Mouse (Mus musculus): Measurements from ENCODE around the gene Irak1. TPM values are rescaled to one million over a fixed set of nuclear protein-coding genes. Genes with fewer than 3 reads are reported as not detected.

Gene Irak1
- total RNA-seq, 1 experiment: 35.9 TPM

DNA sequence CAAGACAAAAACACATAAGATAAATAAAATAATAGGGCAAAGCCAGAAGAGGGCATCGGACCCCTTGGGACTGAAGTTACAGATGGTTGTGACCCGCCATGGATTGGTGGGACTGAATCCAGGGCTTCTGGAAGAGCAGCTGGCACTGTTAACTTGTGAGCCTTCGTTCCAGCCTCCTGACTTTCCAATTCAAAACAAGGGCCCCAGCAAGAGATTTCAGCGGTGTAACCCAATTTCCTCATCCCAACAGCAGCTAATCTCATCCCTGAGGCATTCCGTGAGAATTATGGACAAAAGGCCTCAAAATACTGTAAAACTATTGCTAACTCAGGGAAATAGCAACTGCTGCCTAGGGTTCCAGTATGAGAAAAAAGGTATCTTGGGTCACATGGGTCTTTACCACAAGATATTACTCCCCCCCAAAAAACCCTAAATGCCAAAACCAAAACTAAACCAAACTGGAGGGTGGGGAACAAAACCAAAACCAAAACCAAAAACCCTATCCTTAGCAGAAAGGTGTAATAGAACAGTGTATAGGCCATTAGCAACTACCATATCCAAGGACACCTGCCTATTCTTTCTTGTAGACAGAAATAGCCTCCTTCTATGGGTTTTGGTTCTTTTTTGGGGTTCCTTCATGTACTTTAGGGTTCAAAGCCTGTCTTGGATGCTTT lies 14.1 kb upstream of the Irak1 start:
- no peaks in the 10 kb centered on the region for H3K9me3 ChIP-seq (ENCODE audit: control insufficient read depth, insufficient read depth, low read depth, low read length)
- no peak overlapping the region for H3K27ac ChIP-seq (ENCODE audit: insufficient read depth, low read depth, low read length, poor library complexity, severe bottlenecking)
- no peaks in the 10 kb centered on the region for H3K4me1 ChIP-seq (ENCODE audit: control insufficient read depth in 2 of 2, insufficient read depth in 2 of 2, low read length in 2 of 2, poor library complexity in 1 of 2)
- TF ChIP-seq ZC3H11A (IDR thresholded peaks at IDR 0.05; ENCODE audit: borderline replicate concordance, low read depth, low read length): no peak
- no peak for TF ChIP-seq ZNF384 (IDR thresholded peaks at IDR 0.05; ENCODE audit: low read depth, low read length)
- TF ChIP-seq CHD2 (IDR thresholded peaks at IDR 0.05; ENCODE audit: low read depth, low read length): no peak
- no peak for TF ChIP-seq HCFC1 (IDR thresholded peaks at IDR 0.05; ENCODE audit: borderline replicate concordance, insufficient read depth, low read length)
- TF ChIP-seq MAFK (IDR thresholded peaks at IDR 0.05; ENCODE audit: insufficient read depth, low read depth, low read length): no peak
- in situ Hi-C loops (cut with MboI; ENCODE audit: low sequenced_read_pairs in 2 of 2, unreplicated experiment in 2 of 2): no loop called here
- peaks cover 9% of the 10 kb centered on the region for H3K36me3 ChIP-seq (ENCODE audit: control insufficient read depth, insufficient read depth, low read length, poor library complexity, severe bottlenecking)
- DNase-seq (ENCODE audit: low read depth, low spot score): no peak
- H3K9ac ChIP-seq (ENCODE audit: insufficient read depth, low read depth, low read length, poor library complexity, severe bottlenecking): no peak overlapping the region
- no peak overlapping the region for H3K4me3 ChIP-seq (ENCODE audit: insufficient read depth in 1 of 2, low read depth in 1 of 2, low read length in 2 of 2, poor library complexity in 1 of 2, severe bottlenecking in 1 of 2)

- Histone ChIP-seq H3K36me3 (ENCODE audit: control insufficient read depth, insufficient read depth, low read length, poor library complexity, severe bottlenecking) (peaks cover under 1% of the 10 kb centered on the region; the same call in 1 of the 2 replicates), H3K4me3 (ENCODE audit: insufficient read depth in 1 of 2, low read depth in 1 of 2, low read length in 2 of 2, poor library complexity in 1 of 2, severe bottlenecking in 1 of 2) (no peak overlapping the region), H3K9ac (ENCODE audit: insufficient read depth, low read depth, low read length, poor library complexity, severe bottlenecking) (no peak overlapping the region), H3K9me3 (ENCODE audit: control insufficient read depth, insufficient read depth, low read depth, low read length) (no peaks in the 10 kb centered on the region), H3K4me1 (ENCODE audit: control insufficient read depth in 2 of 2, insufficient read depth in 2 of 2, low read length in 2 of 2, poor library complexity in 1 of 2) (peaks cover 0 to 2% of the 10 kb centered on the region in 2 experiments; a peak in 1 of 4 replicates), H3K27ac (ENCODE audit: insufficient read depth, low read depth, low read length, poor library complexity, severe bottlenecking) (no peak overlapping the region)
- TF ChIP-seq ZC3H11A (IDR thresholded peaks at IDR 0.05; ENCODE audit: borderline replicate concordance, low read depth, low read length) (no peak), ZNF384 (IDR thresholded peaks at IDR 0.05; ENCODE audit: low read depth, low read length) (no peak), HCFC1 (IDR thresholded peaks at IDR 0.05; ENCODE audit: borderline replicate concordance, insufficient read depth, low read length) (no peak), MAFK (IDR thresholded peaks at IDR 0.05; ENCODE audit: insufficient read depth, low read depth, low read length) (no peak), CHD2 (IDR thresholded peaks at IDR 0.05; ENCODE audit: low read depth, low read length) (no peak)
- no peak for DNase-seq (ENCODE audit: low read depth, low spot score)
- in situ Hi-C loops (cut with MboI; ENCODE audit: low sequenced_read_pairs in 2 of 2, unreplicated experiment in 2 of 2): no loop called here
Observed at GRCm38 (mm10) chrX:74030000-74030399, 6.3 kb upstream of the Irak1 start.

DNA sequence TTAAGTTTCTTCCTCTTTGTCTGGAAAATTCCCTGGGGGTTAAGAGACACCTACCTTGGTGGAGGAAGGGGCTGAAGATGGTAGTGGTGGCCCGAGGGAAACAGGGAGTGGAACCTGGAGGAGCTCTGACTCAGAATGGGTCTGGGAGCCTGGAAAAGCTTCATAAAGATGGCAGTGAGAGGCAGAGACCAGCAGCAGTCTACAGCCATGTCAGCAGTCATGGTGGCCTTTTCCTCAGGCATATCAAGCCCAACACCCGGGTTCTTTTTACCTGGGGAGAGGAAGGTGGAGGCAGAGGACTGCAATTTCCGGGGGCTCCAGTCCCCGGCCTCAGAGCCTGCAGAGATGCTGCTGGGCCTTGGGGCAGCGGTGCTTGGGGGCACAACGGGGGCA lies 927 bp downstream of the Irak1 start:
- Histone ChIP-seq H3K27ac (ENCODE audit: insufficient read depth, low read depth, low read length, poor library complexity, severe bottlenecking) (no peak overlapping the region), H3K4me3 (ENCODE audit: insufficient read depth in 1 of 2, low read depth in 1 of 2, low read length in 2 of 2, poor library complexity in 1 of 2, severe bottlenecking in 1 of 2) (peak overlapping the region; percentile 71 to 89; a peak in 3 of 4 replicates), H3K4me1 (ENCODE audit: control insufficient read depth in 2 of 2, insufficient read depth in 2 of 2, low read length in 2 of 2, poor library complexity in 1 of 2) (peaks cover 0 to 2% of the 10 kb centered on the region in 2 experiments; a peak in 2 of 4 replicates), H3K9ac (ENCODE audit: insufficient read depth, low read depth, low read length, poor library complexity, severe bottlenecking) (peak overlapping the region; percentile 84; the same call in 1 of the 2 replicates), H3K36me3 (ENCODE audit: control insufficient read depth, insufficient read depth, low read length, poor library complexity, severe bottlenecking) (peaks cover 10% of the 10 kb centered on the region), H3K9me3 (ENCODE audit: control insufficient read depth, insufficient read depth, low read depth, low read length) (no peaks in the 10 kb centered on the region)
- no peak for DNase-seq (ENCODE audit: low read depth, low spot score)
- TF ChIP-seq CHD2 (IDR thresholded peaks at IDR 0.05; ENCODE audit: low read depth, low read length) (no peak), ZC3H11A (IDR thresholded peaks at IDR 0.05; ENCODE audit: borderline replicate concordance, low read depth, low read length) (no peak), MAFK (IDR thresholded peaks at IDR 0.05; ENCODE audit: insufficient read depth, low read depth, low read length) (no peak), ZNF384 (IDR thresholded peaks at IDR 0.05; ENCODE audit: low read depth, low read length) (no peak), HCFC1 (IDR thresholded peaks at IDR 0.05; ENCODE audit: borderline replicate concordance, insufficient read depth, low read length) (no peak)
- in situ Hi-C loops (cut with MboI; ENCODE audit: low sequenced_read_pairs in 2 of 2, unreplicated experiment in 2 of 2): no loop called here

DNA sequence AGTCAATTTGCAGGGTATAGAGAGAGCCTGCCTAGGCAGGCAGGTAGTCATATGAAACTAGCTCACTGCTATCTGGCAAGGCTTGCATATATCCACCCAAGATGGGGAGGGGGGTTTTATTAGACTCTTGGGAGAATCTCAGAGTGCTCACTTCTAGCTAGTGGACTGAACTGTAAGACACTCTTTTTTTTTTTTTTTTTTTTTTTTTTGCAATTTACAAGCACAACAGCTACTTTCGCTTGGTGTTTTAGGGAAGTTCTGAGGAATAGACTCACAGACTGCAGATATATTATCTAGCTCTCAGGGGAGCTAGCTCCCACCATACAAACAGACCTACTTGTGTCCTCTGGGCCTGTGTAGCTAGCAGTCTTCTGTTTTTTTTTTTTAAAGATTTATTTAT lies 9.1 kb downstream of the Irak1 start:
- H3K9me3 ChIP-seq (ENCODE audit: control insufficient read depth, insufficient read depth, low read depth, low read length): no peaks in the 10 kb centered on the region
- no peaks in the 10 kb centered on the region for H3K4me1 ChIP-seq (ENCODE audit: control insufficient read depth in 2 of 2, insufficient read depth in 2 of 2, low read length in 2 of 2, poor library complexity in 1 of 2)
- TF ChIP-seq CHD2 (IDR thresholded peaks at IDR 0.05; ENCODE audit: low read depth, low read length): no peak
- no peak for TF ChIP-seq ZNF384 (IDR thresholded peaks at IDR 0.05; ENCODE audit: low read depth, low read length)
- no peak for TF ChIP-seq ZC3H11A (IDR thresholded peaks at IDR 0.05; ENCODE audit: borderline replicate concordance, low read depth, low read length)
- H3K36me3 ChIP-seq (ENCODE audit: control insufficient read depth, insufficient read depth, low read length, poor library complexity, severe bottlenecking): peaks cover 12% of the 10 kb centered on the region
- no peak overlapping the region for H3K27ac ChIP-seq (ENCODE audit: insufficient read depth, low read depth, low read length, poor library complexity, severe bottlenecking)
- in situ Hi-C loops (cut with MboI; ENCODE audit: low sequenced_read_pairs in 2 of 2, unreplicated experiment in 2 of 2): no loop called here
- no peak for DNase-seq (ENCODE audit: low read depth, low spot score)
- H3K9ac ChIP-seq (ENCODE audit: insufficient read depth, low read depth, low read length, poor library complexity, severe bottlenecking): no peak overlapping the region
- H3K4me3 ChIP-seq (ENCODE audit: insufficient read depth in 1 of 2, low read depth in 1 of 2, low read length in 2 of 2, poor library complexity in 1 of 2, severe bottlenecking in 1 of 2): no peak overlapping the region
